Mouse (Mus musculus) layer of hippocampus, postnatal 36 days (tissue): ENCODE data around the gene Col9a2. TPM values are rescaled to one million over a fixed set of nuclear protein-coding genes. Genes with fewer than 3 reads are reported as not detected.
A peak's percentile ranks its signal among the peaks of the same experiment; 100 is the strongest.

ENCODE experiments used
- DNase-seq, 2 experiments: peaks; one replicate each; pipeline ENCODE4 v3.0.0; 2022
- total RNA-seq, 2 experiments: library from RNA; stranded (reverse); gene quantifications; 2 replicates each; pipeline ENCODE4 v1.2.3; 2021

The Col9a2 gene
- total RNA-seq = 1 to 10 TPM; 2.5 to 4.1 TPM

DNA sequence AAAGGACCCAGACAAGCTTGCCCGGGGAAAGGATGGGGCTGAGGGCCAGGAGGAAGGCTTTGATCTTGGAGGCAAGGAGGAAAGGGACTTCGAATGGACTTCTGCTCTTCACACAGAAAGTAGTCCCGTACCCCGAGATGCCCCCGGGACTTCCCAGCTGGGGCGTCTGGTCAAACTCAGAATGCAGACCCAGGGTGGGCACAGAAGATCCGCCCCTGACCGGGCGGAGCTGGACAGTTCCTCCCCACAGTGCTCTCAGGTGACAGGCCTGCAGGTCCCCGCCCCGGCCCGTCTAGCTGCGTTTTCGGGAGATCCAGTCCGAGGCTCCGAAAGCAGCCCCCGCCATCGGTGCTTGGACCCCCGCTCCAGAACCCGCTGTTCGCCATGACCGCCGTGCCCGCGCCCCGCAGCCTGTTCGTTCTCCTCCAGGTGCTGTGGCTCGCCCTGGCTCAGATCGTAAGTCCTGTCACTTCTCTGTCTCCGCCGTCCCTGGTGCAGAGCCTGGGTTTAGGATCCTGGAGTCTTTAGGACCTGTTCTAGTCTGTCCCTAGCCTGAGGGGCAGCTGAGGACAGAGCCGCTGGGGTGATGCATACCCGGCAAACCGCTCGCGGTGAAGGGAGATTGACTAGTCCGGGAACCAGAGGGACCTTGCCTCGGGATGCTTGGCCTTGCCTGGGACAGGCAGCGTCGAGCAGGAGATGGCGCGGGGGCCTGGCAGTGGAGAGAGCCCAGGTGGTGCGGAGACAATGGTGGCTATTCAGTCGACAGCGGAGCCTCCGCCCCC, at the start of gene Col9a2:
Gene Col9a2, plus strand, starts transcription at position 55 of the 785 bp plus-strand sequence.
- no peak for DNase-seq

DNA sequence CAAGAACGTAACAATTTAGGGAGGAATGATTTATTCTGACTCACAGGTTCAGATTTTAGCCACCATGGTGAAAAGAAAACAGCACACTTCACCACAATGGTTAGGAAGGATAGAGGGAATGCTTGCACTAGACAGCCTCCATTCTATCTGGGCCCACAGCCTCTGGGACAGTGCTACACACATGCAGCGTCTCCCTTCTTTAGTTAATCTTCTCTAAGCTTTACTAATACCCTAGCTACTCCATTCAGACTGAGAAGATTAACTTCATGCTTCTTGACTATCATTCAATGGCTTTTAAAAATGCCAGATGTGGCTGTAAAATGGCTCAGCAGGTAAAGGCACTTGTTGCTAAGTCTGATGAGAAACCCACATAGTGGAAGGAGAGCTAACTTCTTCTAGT, 46.9 kb upstream of the Col9a2 start:
- DNase-seq = no peak

GRCm38 (mm10) chr4:120993025-120993424, 46.2 kb upstream of the Col9a2 start:
- DNase-seq = no peak

GRCm38 (mm10) chr4:120995911-120996310, 43.3 kb upstream of the Col9a2 start:
- DNase-seq = no peak

DNA sequence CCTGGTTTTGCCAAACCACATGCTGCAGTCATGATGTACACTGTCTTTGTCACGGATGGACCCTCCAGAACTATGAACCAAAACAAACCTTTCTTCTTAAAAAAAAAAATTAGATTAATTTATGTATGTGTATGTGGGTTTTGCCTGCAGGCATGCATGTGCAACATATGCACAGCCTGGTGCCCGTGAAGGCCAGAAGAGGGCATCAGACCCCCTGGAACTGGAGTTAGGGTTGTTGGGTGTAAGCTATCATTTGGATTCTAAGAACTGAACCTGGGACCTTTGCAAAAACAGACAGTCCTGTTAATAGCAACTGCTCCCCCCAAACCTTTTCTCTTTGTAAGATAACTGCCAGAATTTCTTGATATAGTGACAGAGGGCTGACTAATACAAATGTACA, 38.1 kb upstream of the Col9a2 start:
- no peak for DNase-seq

- no peak for DNase-seq
These were observed 37.5 kb upstream of the Col9a2 start for GRCm38 (mm10) chr4:121001659-121002058.

DNA sequence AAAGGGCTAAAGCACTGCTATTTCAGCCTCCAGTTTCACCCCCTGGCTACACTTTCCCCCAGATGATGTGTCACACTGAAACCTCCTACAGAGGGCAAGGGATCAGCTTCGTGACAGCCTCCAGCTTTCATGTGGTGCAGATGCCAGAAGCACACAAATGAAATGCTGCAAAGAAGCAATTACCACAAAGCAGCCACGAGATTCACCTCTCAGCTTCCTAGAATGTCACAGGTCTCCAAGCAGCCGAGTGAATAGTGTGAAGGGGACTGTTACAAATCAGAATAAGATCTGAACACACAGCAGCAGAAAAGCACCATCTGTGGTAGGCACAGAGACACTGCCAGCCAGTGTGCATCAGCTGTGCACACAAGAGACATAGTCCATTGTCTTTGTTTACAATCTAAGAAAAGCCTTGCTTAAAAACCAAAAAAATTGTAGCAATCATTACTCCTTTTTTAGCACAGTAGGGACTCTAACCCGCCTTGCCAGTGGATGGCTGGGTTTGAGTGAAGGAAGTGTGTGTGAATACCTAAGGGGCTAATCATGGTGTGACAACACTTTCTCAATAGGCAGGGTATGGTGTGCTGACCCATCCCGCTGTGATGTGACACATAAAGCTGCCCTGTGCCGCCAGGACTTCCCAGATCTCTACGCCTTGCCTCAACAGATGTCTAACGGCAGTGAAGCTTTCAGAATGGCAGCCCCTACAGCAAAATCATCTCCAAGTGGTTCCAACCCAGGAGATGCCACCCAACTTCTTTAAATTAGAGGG, 36.6 kb upstream of the Col9a2 start:
- no peak for DNase-seq

- no peak for DNase-seq
These were observed 35.5 kb upstream of the Col9a2 start for GRCm38 (mm10) chr4:121003611-121004091.

DNA sequence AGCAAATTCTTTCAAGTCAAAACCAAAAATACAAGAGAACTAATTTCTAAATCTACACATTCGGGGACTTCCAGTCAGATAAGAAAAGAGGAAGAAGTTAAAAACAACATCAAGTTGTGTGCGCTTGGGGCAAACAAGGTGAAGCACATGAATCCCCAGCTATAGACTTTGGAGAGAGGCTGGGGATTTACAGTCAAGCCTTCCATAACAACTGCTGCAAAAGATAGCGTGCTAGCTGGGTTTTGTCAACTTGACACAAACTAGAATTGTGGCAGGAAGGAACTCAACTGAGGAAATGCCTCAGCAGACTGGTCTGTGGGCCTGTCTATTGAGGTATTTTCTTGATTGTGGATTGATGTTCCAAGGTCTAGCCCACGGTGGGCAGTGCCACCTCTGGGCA, 34.5 kb upstream of the Col9a2 start:
- DNase-seq = no peak

DNA sequence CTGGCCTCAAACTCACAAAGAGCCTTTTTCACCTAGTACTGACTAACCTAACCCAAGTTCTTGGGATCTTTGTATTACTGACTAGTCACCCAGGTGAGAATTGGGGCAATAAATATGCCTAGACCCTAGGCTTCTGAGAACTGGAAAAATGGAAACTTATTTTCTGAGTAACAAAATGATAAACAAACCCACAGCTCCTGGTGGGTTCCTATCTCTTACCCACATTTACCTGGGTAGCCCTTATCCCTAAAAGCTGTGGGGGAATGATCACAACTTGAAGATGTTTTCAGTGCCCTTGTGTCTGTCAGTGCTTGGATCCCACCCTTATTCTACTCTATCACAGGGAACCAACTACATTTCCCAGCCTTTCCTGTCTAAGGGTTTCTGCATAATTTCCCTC, 32.2 kb upstream of the Col9a2 start:
- no peak for DNase-seq

GRCm38 (mm10) chr4:121008071-121008745, 31.0 kb upstream of the Col9a2 start:
- no peak for DNase-seq

DNA sequence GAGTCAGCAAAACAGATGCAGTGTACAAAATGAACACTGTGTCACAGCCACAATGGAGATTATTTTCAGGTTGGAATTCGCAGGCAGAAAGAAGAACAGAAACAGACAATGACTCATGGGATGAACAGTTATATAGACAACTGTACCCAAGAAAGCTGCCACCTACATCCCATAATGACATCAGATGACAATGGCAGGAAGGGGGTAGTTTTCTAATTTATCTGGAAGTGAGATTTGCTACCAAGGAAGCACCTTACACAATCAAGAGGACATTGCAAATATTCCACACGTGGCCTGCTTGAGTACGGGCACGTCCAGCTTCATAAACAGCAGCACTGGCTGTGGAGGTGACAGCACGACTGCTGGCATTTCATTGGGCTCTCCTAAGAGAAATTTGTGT, 30.0 kb upstream of the Col9a2 start:
- DNase-seq = no peak

GRCm38 (mm10) chr4:121010770-121011549, 28.2 kb upstream of the Col9a2 start:
- DNase-seq = no peak

- DNase-seq = no peak
These were observed 24.5 kb upstream of the Col9a2 start for GRCm38 (mm10) chr4:121014594-121015267.

DNA sequence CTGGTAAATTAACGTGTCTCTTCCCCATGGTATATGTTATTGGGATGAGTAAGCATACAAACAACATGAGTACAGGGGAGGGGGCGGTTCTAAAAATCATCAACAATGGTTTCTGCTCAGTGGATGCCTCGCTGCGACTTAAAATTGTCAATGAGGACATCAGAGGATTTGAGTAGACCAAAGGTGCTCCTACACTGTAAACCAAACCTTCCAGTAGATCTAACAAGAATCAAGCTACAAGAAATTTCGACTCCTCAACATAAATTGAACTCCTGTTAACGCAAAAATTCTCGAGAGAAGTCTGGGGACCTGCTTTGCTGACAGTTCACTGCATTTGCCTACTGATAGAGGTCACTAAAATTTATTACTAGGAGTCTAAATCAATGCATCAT, 23.9 kb upstream of the Col9a2 start:
- DNase-seq = no peak

GRCm38 (mm10) chr4:121016021-121016898, 22.9 kb upstream of the Col9a2 start:
- DNase-seq = no peak

- DNase-seq = peak; percentile 98 to 99
These were observed 22.1 kb upstream of the Col9a2 start, which contains the start of gene Smap2 for GRCm38 (mm10) chr4:121016928-121017657. Gene Smap2 (minus strand): TSS chr4:121017247.

DNA sequence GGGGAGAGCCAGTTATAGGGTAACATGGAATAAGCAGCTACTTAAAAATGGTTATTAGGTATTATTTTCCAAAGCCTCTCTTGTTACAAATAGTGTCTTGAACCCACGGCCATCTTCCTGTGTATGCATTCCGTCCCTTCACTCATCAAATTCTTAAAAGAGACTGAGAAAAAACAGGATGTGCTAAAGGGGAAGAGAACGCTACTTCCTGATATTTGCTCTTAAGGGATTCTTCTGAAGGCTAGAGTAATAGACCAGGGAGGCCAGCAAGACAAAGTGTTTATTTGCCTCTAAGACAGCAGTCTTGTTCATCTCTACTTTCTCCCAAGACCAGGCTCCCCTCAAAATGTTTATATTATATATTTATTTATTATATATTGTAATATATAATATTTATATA, 20.9 kb upstream of the Col9a2 start:
- DNase-seq = no peak

DNA sequence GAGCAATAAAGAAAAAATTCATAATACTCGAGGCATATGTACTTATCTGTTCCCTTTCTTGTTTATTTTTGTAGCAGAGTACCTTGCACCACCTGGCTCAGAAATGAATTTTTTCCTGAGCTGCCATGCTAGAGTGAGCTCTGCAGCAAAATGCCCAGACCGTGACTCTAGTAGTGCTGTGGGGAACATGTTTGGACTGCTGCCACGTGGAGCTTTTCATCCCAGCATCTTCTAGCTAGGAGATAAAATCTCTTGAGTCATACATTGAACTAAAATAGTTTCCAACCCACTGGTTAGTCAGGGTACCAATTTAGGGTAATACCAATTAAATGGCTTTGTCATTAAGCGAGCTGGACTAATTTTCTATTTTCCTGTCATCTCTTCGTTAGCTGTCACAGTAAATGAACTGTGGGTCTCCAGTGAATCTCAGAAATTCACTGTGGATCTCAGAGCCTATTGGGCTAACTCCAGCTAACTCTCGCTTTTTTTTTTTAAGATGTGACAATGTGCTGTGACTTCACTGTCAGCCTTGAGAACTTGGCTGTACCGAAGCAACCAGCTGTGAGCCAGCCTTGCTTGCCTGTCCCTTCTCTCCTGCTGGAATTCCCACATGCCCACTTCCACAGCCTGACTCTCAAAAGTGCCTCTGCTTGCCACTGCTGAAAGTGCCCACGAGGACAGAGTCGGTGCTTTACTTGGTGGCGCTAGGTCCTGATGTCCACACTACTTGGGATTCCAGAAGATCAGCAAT, 19.0 kb upstream of the Col9a2 start:
- DNase-seq = no peak
